Mouse (Mus musculus) ES-Bruce4 (cell line): ENCODE data around the gene Bola3.

Experiments
- CTCF ChIP-seq: IDR thresholded peaks from one replicate; pipeline ENCODE4 v1.8.1; 2011; ENCODE audit warnings: low read depth, low read length
- EP300 ChIP-seq: IDR thresholded peaks from 2 replicates; pipeline ENCODE4 v1.6.1; 2011; ENCODE audit warnings: low read depth, low read length; ENCODE audit not compliant: insufficient read depth
- POLR2A ChIP-seq: IDR thresholded peaks from one replicate; pipeline ENCODE4 v1.8.1; 2011; ENCODE audit warnings: low read length; ENCODE audit not compliant: insufficient read depth

- no peak for TF ChIP-seq EP300
- TF ChIP-seq CTCF: no peak
- no peak for TF ChIP-seq POLR2A
These were observed 6.2 kb downstream of the Bola3 start for GRCm38 (mm10) chr6:83354856-83355781.
